Mouse (Mus musculus) adrenal gland, adult 18-20 months (tissue): Measurements from ENCODE around the gene Cldn18. TPM values are rescaled to one million over a fixed set of nuclear protein-coding genes. Genes with fewer than 3 reads are reported as not detected.

Source experiments
- DNase-seq, 2 experiments: peaks; one replicate each; pipeline ENCODE4 v3.0.0; 2021 to 2022; ENCODE audit warnings: low spot score in 2 of 2
- total RNA-seq, 2 experiments: library from RNA; stranded (reverse); gene quantifications; 1 replicate in 1 of 2; 2 replicates in 1 of 2; pipeline ENCODE4 v1.2.3; 2021

Gene Cldn18
- total RNA-seq, 2 experiments from 2014 or later = not detected

GRCm38 (mm10) chr9:99685536-99686231 lies 31.4 kb downstream of the Cldn18 start:
- no peak for DNase-seq

GRCm38 (mm10) chr9:99685061-99685521 lies 32.0 kb downstream of the Cldn18 start:
- DNase-seq = no peak

GRCm38 (mm10) chr9:99681980-99682570 lies 35.0 kb downstream of the Cldn18 start:
- no peak for DNase-seq

DNA sequence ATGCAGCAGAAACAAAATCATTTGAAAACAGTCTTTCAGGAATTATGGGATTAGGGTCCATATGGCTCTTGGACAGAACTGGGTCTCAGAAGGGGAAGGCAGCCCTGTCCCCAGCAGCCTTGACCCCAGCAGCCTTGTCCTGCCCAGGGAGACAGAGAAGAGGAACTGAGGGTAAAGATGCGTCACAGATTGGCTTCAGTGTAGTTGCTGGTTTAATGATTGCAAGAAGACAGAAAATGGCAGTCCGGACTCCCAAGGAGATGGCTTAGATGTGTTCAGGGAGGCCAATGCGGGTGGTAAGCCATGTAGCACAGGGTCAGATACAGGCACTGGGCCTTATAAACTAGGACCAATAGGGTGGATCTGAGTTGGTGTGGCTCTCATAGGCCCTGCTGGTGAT lies 41.4 kb downstream of the Cldn18 start:
- no peak for DNase-seq

DNA sequence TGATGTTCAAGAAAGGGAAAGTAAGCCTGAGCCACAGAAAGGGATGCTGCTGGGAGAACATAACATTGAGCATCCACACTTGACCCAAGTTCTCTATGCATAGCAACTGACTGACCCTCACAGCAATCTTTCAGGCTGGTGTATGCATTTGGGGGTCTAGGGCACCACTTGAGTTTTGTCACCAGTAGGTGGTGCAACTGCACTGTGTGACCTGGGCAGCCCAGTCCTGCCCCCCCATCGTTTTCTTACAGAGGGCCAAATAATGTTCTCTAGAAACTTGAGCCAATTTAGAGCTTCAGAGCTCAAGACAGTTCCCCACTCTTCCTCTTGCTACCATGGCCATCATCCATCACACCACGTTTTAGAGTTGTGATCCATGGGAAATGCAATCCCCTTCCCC lies 45.5 kb downstream of the Cldn18 start:
- DNase-seq = no peak

DNA sequence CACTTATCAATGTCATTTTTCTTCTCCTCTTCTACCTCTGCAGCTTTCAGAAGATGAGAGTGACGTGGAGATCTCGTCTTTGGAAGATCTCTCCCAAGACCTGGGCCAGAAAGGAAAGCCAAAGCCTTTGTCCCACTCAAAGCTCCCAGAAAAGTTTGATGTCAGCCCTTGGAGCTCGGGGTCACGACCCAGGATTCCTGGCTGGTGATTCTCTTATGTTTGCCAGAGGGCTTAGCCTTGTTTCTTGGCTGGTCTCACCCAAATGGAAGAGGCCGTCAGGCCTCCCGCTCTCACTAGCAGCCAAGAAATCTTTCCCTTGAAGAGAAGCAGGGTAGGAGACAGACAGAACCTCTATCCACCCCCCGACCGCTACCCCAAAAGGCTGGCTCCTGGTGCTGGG lies 49.5 kb downstream of the Cldn18 start:
- DNase-seq = peak in 1 of 2 experiments; percentile 31

DNA sequence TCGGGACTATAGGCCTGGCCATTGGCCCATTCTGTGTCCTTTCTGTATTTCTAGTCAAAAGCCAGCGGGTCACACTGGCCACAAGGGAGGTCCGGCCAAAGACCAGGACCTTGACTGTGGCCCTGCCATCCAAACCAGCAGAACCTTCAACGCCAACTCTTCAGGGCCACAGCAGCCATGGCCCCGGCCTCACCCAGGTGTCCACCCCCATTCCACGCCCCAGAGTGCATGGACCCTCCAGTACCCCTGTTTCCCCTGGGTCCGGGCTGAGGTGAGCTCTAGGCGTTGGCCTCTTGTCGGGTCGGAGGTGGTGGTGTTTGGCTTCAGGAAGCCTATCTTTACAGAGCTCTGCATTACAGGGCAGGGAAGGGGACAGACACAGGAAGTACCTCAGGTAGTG lies 54.2 kb downstream of the Cldn18 start:
- DNase-seq = no peak

DNA sequence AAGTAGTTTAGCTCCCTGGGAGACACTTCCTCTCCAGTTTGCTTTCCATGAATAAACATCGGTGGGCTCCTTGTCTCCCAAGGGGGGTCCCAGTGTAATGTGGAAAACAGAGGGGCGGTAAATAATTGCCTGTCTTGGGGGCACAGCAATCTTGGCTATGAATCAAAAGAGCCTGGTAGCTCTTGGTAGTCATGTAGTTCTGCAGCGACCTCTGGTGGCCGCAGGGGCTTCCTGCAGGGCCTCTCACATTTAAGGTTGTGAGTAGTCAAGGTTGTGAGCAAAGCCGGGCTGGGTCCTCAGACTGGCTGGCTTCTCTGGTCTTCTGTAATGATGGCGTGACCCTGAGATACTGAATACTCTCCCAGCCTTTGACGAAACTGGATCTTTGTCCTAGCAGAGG lies 54.7 kb downstream of the Cldn18 start:
- DNase-seq = peak; percentile 64 to 65

DNA sequence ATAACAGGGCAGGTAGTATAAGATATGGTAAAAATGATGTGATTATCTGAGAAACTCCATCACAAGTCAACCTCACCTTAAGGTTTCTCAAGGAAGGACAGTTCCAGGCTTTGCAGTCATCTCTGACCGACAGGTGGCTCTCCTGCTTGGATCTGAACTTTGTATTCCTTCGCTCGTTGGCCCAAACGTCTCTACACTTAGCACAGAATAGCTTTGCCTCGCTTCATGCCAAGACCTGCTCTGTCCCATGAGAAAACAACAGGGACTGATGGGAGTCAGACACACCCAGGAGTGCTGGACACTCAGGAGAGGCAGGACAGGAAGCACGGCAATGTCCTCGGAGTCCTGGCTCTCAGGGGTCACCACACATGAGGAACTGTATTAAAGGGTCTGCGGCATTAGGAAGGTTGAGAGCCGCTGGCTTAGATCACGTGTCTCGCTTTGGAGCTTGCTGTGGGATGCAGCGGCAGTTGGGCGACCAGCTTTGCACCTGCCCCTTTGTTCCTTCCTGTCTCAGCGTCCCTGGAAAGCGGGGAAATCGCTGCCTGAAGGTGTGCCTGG lies 55.4 kb downstream of the Cldn18 start:
- DNase-seq = no peak

- no peak for DNase-seq
Observed at GRCm38 (mm10) chr9:99660756-99661155, 56.3 kb downstream of the Cldn18 start.

DNA sequence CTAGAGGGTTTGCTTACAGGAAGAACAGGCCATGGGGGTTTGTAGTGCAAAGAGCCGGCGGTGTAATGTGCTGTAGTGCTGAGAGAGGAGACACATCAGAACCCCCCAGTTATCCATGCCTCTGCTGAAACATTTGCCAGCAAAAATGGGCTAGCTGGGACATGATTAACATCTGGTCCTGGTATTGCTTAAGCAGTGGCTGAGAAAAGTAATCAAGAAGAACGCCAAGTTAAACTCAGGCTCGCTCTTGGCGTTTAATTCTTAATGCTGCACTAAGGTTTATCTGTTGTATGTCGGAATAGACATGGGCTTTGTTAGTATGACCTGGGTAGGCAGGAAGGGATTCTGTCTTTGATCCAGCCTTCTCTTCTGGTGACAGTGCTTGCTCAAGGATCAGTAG lies 71.0 kb downstream of the Cldn18 start:
- DNase-seq = no peak

GRCm38 (mm10) chr9:99645416-99645815 lies 71.7 kb downstream of the Cldn18 start:
- DNase-seq = no peak

DNA sequence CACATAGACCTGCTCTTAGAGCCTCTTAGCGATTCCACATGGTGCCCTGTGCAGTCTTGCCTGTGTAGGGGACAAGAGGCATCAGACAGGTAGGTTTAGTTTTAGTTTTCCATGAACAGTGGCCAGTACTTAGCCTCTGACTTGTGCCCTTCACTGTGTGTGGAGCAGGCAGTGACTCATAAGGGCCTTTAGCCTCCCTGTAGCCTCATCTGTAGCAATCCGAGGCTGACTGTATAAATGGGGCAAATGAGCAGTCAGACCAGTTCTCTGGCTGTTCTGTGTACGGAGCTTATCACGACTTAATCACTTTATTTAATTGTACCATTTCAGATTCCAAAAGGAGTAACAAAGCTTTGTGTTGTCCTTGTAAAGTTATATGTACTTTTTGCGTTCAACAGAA lies 77.1 kb downstream of the Cldn18 start:
- no peak for DNase-seq

Other genes with a start within 250 kb of the Cldn18 start
- 10 to 100 TPM; 19.9 to 26.9 TPM for gene Armc8, start 148.4 kb downstream of the Cldn18 start, total RNA-seq
- gene Dbr1, start 141.5 kb downstream of the Cldn18 start, total RNA-seq = 10 to 100 TPM; 10.2 to 14.4 TPM
- not detected for gene A4gnt, start 104.8 kb downstream of the Cldn18 start, total RNA-seq
- gene Dzip1l, start 87.8 kb downstream of the Cldn18 start, total RNA-seq = 1 to 10 TPM; 3.0 to 4.3 TPM
- gene Sox14, start 158.9 kb upstream of the Cldn18 start, total RNA-seq = not detected